Mouse (Mus musculus) regulatory T cell (primary cell): ENCODE results near the gene Tat.

Source experiments
- in situ Hi-C: fragments of 300-600 bp; cut with MboI, MseI; formaldehyde crosslinking; loops from one replicate; pipeline ENCODE4 v1.15.1; 2025; ENCODE audit warnings: high pct_unique_total_duplicates

Tat gene

DNA sequence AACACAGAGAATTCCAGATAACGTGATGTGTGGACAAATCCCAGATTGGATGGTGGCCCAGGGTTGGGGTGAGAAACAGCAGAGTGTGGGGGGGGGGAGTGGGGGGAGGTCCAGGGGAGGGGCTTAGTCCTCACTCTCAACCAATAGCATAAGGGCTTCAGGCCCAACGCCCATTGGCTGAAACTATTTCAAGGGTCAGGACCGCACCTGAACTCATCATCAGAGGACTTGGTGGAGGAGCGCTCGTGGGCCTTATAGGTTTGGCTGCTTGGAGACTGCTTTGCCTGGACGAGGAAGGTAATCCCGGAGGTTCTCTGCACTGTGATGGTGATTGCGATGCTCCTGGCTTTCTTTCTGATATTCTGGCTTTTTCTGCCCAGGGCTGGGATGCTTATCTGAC, at the start of gene Tat:
Tat (plus strand) TSS at position 214 of the 400 bp plus-strand sequence.
- in situ Hi-C loops = no loop called here

- in situ Hi-C loops = no loop called here
Measured at GRCm38 (mm10) chr8:109941606-109942360, 48.5 kb upstream of the Tat start.

DNA sequence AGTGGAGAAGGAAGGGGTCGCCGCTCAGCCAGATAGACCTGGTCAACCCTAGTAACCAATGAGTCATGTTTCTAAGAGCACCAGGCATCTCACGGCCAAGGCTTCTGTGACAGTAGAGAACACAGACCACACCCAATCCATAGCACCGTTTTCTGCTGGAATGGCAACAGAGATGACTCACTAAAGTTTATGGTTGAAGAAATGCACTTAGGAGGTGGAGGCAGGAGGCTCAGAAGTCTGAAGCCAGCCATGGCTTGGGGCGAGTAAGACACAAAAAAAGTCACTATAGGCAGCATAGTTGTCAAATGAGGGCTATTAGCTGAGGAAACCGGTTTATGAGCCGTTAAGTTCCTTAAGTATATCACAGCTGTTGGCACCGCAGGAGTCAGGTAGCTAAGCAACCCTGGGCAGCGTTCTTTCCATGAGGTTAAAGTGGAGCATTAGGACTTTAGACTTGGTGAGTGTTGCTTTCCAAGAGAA, 45.0 kb upstream of the Tat start:
- in situ Hi-C loops = no loop called here

DNA sequence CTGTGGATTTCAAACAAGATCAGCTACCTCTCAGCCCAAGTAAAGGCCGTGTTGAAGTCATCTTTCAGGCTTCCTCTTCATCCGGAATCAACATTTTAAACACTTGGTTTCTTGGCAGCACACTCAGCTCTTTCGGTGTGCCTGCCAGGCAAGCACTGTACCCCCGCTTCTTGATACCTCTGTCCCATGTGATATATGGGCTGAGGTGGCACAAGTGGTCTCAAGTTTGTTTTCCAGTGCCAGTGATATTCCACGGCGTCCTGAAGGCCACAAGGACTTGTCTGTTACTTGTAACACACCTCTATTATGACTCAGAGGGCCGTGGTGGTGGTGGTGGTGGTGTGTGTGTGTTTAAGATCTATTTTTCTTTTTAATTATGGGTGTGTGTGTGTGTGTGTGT, 44.5 kb upstream of the Tat start:
- in situ Hi-C loops = no loop called here

GRCm38 (mm10) chr8:109946272-109946671, 44.0 kb upstream of the Tat start:
- in situ Hi-C loops = no loop called here

DNA sequence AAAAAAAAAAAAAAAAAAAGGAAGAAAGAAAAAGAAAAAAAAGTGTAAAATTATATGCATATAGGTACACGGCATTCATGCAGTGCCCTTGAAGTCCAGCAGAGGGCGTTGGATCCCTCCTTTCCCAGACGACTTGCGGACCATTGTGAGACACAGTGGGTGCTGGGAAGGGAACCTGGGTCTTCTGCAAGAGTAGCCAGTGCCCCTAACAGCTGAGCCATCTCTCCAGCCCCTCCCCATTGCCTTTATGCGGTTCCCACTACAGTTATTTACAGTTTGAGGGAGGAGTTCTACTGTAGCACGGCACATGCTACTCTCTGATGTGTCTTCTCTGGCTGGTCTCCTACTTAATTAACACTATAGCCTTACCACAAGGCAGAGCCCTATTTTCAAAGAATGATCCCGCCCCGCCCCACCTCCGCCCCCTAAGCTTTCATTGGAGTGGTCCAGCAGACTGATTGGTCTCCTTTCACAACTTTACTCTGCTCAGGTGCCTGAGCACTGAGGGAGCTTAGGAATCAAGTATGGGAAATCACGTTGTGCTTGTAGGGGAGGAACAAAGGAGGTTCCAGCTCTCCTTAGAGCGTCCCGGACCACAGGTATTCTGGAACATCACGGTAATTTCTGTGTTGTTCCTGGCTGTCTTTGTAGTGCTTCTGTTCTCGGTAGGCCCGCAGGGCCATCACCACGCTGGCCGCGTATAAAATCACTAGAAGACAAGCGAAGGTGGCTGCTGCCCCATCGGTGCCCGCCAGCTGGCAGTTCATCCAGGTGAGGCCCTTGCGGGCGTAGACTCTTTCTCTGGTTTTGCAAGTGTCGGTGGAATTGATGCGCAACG, 42.6 kb upstream of the Tat start:
- in situ Hi-C loops = no loop called here

DNA sequence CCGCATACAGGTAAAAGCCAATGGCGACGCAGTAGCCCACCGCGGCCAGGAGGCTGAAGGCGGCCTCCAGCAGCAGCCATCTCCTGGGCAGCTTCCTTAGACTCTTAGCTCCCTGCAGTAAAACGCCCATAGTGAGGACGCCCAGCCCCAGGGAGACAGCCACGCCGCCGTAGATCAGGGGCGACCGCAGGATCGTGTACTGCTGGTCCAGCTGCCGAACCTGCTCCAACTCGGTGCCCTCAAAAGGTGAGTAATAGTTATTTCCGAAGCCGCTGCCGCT, 42.0 kb upstream of the Tat start:
- in situ Hi-C loops = no loop called here

DNA sequence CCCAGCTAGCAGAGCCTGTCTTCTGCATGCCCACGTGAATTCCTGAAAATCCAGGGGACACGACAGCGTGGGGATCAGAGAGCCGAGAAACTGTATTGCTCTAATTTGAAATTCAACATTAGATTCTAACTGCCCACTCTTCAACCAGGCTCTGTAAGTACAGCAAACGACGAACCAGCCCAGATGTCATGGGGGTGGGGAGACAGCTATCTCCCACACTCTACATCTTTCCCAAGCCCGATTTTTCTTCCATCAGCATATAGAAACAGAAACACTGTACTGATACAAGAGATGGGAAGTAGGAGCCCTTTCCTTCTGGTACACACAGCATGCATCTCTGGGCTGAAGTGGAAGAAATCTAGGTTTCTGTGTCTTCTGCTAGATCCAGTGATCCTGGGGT, 38.1 kb upstream of the Tat start:
- in situ Hi-C loops = no loop called here

- in situ Hi-C loops = no loop called here
Measured at GRCm38 (mm10) chr8:109954486-109954948, 35.7 kb upstream of the Tat start.

GRCm38 (mm10) chr8:109957167-109958028, 32.8 kb upstream of the Tat start:
- in situ Hi-C loops = no loop called here

GRCm38 (mm10) chr8:109958036-109958655, 32.1 kb upstream of the Tat start:
- in situ Hi-C loops = no loop called here

DNA sequence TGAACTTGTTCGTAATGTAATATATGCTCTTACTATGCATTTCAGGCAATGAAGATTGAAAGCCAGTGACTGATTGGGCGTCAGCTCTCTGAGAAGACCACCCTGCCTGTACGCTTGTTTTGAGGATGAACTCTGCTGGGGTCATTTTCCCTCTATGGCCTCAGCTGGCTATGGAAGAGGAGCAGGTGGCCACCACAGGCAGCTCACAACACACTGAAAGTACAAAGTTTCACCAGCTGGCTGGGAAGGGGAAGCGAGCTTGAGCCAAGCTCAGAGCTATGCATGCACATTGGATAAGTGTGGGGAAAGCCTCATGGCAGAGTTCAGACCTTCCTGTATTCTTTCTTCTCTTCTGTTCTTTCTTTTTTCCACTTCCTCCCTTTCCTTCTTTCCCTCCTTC, 31.1 kb upstream of the Tat start:
- in situ Hi-C loops = no loop called here

DNA sequence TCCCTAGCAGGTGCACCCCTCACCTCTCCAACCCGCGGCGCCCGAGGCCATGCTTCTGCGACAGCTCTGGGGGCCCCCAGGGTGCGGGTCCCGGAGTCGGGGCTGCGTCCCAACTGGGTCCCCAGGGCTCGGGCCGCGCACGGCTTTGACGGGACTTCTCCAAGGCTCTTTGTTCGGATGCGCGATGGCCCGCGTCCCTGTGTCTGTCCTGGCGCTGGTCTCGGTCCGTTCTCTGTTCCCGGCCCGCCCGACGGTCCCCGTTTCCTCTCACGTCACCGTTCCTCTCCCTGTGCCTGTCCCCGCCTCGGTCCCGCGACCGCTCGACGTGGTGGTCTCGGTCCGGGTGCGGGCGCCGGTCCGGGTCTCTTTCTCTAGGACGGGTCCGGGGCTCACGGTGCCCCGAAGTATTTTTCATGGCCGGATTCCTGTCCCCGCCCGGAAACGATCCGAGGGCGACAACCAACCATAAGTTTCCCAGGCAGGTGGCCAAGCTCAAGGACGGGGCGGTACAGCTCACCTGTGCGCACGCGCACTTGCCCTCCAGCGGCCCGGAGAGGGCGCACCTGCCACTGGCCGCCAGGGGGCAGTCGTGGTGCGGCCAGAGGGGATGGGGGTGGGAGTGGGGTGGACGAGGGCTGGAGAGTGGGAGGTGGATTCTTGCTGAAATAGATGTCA, 28.4 kb upstream of the Tat start, which contains the start of gene Marveld3:
Marveld3 (minus strand) TSS at position 511 of the 675 bp plus-strand sequence.
- in situ Hi-C loops = loop anchor here (10.0 kb wide), 1 partner anchor 113 kb away; the partner anchor contains the start of gene Zfp612

DNA sequence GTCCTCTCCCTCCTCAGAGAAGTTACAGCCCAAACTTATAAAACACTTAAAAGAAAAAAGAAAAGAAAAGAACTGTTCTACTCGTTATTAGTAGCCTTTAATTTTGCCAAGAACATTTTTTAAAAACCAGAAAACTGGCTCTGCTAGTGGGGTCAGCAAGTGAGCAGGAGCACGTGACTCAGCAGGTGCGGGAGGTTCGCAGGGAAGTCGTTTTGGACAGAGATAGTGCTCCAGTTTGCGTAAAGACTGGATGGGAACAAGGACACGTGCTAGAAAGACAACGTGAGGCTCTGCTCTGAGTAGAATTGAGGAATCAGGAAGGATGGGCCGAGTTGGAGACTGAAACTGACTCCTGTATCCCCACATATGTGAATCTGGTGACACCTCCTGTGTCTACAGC, 27.3 kb upstream of the Tat start:
- in situ Hi-C loops = loop anchor here (10.0 kb wide), 1 partner anchor 112 kb away; the partner anchor contains the start of gene Zfp612

DNA sequence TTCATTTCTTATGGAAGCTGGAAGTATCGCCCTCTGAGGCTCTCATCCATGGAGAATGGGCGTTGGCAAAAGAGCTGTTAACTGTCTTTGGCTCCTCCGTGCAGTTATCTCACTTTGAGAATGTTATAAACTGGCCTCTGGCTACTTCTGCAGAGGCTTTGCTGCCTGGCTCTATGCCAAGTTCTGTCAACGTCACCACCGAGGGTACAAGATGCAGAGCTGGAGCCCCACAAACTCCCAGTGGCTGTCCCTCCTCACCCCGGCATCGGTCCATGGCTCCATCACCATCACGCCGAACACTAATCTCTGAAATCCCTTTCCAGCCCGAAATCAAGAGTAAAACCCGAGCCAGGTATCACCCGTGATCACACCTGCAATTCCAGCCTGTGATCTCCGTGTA, 26.8 kb upstream of the Tat start:
- in situ Hi-C loops = loop anchor here (10.0 kb wide), 1 partner anchor 111 kb away; the partner anchor contains the start of gene Zfp612

DNA sequence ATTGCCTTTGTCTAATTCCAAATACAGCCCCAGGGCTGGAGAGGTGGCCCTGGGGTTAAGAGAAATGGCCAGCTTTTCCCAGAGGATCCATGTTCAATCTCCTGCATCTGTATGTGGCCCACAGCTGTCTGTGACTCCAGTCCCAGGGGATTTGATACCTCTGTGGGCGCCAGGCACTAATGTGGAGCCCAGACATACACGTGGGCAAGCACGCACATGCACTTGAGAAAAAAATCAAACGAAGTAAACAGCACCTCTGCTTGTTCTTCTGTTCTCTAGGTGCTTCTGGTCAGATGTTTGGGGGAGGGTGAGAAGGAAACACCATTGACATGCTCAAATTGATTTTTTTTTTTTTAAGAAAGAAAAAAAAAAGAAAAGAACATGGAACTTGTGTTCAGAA, 26.1 kb upstream of the Tat start:
- in situ Hi-C loops = loop anchor here (10.0 kb wide), 1 partner anchor 111 kb away; the partner anchor contains the start of gene Zfp612

DNA sequence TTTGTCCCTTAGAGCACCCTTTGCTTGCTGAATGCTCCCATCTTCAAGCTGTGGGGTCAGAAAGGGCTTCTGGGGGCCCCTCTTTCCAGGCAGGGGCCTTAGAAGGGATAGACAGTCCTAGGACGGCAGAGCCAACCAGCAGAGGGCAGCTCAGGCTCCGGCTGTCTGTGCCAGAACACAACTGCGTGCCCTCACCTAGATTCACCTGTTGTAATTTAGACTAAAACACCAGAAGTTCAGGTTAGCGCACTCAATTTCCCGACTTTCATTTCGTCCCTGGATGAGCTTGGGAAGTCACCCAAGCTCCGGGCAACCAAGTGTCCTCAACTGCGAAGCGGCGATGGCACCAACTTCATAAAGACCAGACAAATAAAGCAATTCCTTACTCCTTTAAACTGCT, 21.4 kb upstream of the Tat start:
- in situ Hi-C loops = loop anchor here (10.0 kb wide), 1 partner anchor 106 kb away; the partner anchor contains the start of gene Zfp612

DNA sequence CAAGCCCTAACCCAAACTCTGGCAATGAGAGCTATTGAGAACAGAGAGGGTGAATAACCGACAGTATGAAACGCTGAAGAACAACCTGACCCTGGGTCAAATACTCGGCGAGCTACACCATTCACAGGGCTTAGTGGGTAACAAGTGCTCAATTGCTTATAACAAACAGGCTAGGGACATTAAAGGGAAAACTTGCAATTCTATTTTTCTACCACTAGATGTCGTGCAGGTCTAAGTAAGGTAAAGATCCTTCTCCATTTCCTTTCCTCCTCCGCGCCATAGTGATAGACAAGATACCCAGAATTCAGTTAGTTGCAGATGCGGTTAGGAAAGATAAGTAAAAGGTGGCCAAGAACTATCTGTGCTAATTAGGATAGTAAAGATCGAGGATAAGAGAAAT, 19.9 kb upstream of the Tat start:
- in situ Hi-C loops = no loop called here

- in situ Hi-C loops = no loop called here
Measured at GRCm38 (mm10) chr8:109972901-109973300, 17.3 kb upstream of the Tat start.

- in situ Hi-C loops = no loop called here
Measured at GRCm38 (mm10) chr8:109979339-109979738, 10.9 kb upstream of the Tat start.
